Mouse (Mus musculus) thymus, postnatal 0 days (tissue): ENCODE results near the gene Nmb. TPM values are rescaled to one million over a fixed set of nuclear protein-coding genes. Genes with fewer than 3 reads are reported as not detected.
A peak's percentile ranks its signal among the peaks of the same experiment; 100 is the strongest.

Source experiments
- DNase-seq: peaks from one replicate; pipeline ENCODE4 v3.0.0-alpha.2; 2015; ENCODE audit warnings: low spot score
- polyA plus RNA-seq: library from polyadenylated mRNA; unstranded; fragments of >200 nt; fragmentation: Nextera tagmentation; extraction: Ambion mirVana; gene quantifications from 2 replicates; pipeline ENCODE4 v1.2.1, GENCODE M21; 2015

Nmb gene
- polyA plus RNA-seq, 1 experiment from 2014 or later = 32.1 TPM

- DNase-seq = no peak
Observed at GRCm38 (mm10) chr7:80862475-80862874, 42.4 kb downstream of the Nmb start.

DNA sequence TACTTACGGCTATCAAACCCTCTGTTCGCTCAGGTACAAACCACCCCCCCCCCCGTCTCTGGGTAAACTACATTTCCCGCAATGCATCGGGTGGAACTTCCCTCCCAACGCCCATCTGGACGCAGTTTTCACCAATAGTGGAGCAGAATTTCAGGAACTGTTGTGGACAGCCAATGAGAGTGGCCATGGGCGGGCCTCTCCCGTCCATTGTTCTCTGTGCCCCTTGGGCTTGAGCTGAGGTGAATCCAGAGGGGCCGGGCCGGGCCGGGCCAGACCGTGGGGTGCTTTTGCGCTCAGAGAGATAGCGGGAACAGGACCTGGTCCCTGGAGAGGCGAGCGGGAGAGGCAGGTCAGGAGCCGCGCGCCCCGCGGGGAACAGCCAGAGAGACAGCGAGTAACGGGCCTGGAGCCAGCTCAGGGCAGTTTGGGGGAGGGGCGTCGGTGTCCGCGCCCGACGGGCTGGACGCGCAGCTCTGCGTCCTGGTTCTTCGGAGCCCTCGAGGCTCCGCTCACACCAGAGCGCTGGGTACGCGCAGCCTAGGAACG lies 44.1 kb downstream of the Nmb start, which contains the start of gene Zscan2:
Gene Zscan2 (plus strand): TSS at position 192 of the 546 bp plus-strand sequence.
- peak; percentile 94 for DNase-seq

DNA sequence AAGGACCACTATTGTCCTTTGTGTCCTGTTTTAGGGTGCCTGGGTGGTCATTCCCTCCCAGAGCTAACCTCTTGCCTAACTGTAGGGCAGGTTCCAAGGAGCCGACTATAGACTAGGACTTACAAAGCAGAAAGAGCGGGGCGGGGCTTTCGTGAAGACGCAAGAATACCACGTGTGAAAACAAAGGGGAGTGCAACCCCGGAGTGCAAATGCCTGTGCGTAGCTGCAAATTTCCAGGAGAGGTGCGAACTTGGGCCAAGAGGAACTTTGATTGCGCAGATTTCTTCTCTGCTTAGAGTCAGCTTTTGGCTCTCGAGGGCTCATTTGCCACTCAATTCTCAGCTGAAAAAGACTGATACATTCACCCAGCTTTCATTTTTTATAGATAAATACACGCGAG lies 44.6 kb downstream of the Nmb start:
- peak; percentile 83 for DNase-seq

DNA sequence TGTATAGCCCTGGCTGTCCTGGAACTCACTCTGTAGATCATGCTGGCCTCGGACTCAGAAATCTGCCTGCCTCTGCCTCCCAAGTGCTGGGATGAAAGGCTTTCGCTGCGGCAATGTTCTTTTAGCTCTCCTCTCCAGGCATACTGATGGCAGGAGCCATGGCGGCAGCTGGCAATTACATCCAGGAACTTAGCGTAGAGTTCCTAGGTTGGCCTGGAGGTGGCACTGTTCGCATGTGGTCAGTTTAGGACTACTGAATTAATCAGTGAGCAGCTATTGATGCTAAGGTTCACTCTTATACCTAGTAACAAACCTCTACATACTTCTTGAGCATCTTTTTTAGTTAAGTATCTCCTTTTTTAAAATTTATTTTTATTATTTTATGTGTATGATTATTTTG lies 47.7 kb downstream of the Nmb start:
- DNase-seq = peak; percentile 70

- no peak for DNase-seq
Observed at GRCm38 (mm10) chr7:80855316-80855715, 49.6 kb downstream of the Nmb start.

DNA sequence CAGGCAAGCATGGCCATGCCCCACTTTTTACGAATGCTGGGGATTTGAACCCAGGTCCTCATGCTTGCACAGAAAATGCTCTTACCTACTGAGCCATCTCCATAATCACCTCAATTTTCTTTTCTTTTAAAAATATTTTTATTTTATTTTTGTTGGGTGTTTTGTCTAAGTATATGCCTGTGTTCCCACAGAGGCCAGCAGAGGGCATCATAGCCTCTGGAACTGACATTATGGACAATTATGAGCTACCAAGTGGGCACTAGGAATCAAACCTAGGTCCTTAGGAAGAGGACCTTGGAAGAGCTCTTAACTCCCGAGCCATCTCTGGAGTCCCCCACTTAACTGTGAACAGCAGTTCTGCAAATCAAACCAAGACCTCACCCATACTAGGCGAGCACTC lies 51.7 kb downstream of the Nmb start:
- DNase-seq = no peak

Other genes starting within 250 kb of the Nmb start
- gene Crtc3, start 216.2 kb downstream of the Nmb start, polyA plus RNA-seq = 18.8 and 19.0 TPM in 2 replicates
- gene Iqgap1, start 79.1 kb downstream of the Nmb start, polyA plus RNA-seq = 87.5 and 104 TPM in 2 replicates
- 2.7 and 3.0 TPM in 2 replicates for gene Zscan2, start 44.2 kb downstream of the Nmb start, polyA plus RNA-seq
- gene Wdr73, start 3.8 kb downstream of the Nmb start, polyA plus RNA-seq = 38.2 and 44.6 TPM in 2 replicates
- 193 and 208 TPM in 2 replicates for gene Sec11a, start 42.7 kb upstream of the Nmb start, polyA plus RNA-seq
- 11.9 and 13.1 TPM in 2 replicates for gene Zfp592, start 88.6 kb upstream of the Nmb start, polyA plus RNA-seq
- gene Alpk3, start 152.5 kb upstream of the Nmb start, polyA plus RNA-seq = 0.33 and 0.47 TPM in 2 replicates
- 0.24 and 0.49 TPM in 2 replicates for gene Slc28a1, start 209.7 kb upstream of the Nmb start, polyA plus RNA-seq